Mouse (Mus musculus) erythroblast, adult 5-6 weeks (primary cell): Measurements from ENCODE around the gene Wwox. TPM values are rescaled to one million over a fixed set of nuclear protein-coding genes. Genes with fewer than 3 reads are reported as not detected.

Source experiments
- ATAC-seq: replicated peaks from 2 replicates; pipeline ENCODE4 v1.8.0; 2016; ENCODE audit warnings: moderate number of reproducible peaks, mild to moderate bottlenecking, moderate TSS enrichment, inconsistent platforms; ENCODE audit not compliant: poor library complexity, low FRiP score, severe bottlenecking
- total RNA-seq, 2 experiments: library from RNA; stranded (forward) in 1 of 2; stranded (reverse) in 1 of 2; fragments of 150-400 nt in 1 of 2; fragments of 200-764, 138-1000 nt in 1 of 2; gene quantifications; 2 replicates each; pipeline versions ENCODE4 v1.2.3 to v1.2.4; 2015 to 2017; ENCODE audit warnings: low replicate concordance in 2 of 2

Wwox gene
- total RNA-seq, 2 experiments from 2014 or later = 4.3 to 4.6 TPM

DNA sequence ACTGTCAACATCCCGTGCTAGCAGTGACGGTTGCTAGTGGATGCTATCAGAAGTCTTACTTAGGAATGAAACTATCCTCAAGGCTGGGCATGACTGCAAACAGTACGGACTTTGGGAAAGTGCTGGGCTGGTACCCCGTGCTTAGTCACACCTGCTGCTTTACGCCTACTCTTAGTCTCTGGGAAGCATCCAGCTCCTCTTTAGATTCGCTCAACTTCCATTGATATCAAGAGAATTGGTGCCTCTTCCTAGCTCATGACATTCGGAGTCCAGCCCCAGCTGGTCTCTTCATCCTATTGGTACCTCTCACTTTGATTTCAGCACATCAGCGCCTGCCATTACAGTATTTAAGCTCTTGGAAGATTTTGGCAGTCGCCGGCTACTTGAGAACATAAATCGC, 23.1 kb downstream of the Wwox start:
- no peak for ATAC-seq

DNA sequence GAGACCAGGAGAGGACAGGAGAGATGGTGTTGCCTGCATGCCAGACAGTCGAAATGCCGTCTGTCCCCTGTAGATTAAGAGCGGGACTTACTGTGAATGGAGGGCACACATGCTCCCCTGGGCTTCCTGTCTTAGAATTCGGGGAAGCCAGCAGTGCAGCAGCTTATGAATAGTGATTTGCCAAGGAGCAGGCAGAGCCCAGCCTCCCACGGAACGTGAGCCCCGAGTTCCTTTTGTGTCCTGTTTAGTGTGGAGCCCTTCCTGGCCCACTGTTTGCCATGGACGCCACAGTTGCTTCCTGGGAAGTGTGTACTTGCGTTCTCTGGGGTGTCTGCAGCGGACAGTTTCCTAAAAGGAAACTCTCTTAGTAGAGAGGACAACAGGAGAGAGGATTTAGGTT, 23.9 kb downstream of the Wwox start:
- no peak for ATAC-seq

DNA sequence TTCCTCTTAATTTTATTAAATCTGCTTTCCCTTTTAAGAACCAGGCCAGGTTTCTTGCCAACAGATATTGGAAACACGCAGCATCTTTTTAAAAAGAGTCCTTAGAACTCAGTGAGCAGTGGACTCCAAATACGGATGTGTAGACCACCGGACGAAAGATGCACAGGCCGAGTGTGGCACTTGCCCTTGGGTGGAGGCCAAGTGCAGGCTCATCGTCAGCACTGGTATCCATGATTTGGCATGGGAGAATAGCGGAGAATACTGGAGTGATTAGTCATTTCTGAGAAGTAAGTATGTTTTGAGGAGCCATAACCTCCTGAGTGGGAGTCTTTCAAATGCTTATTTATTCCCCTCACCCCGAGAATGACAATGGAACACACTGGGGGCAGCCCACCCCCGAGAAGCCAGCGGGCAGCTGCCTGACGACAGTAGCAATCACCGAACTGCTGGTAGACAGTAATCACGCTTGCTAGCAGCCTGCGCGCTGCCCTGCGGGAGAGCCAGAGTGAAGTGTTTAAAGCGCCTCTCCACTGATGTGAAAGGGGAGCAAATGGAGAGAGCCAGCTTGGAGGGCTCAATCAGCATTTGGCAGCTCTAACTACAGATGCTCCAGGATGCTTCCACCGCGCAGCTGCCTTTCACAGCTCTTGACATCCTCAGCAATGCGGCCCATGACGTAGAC, 29.2 kb downstream of the Wwox start:
- ATAC-seq = no peak

DNA sequence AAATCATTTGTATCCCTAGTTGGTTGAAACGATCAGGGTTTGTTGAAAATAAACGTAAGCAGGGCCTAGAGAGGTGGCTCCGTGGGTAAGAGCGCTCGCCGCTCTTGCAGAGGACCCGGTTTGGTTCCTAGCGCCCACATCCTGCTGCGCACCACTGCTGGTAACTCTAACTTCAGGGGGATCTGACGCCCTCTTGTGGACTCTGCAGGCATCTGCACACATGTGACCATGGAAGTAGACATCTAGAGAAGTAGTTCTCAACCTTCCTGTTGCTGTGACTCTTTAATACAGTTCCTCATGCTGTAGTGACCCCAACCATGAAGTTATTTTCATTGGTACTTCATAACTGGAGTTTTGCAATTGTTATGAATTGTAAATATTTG, 29.7 kb downstream of the Wwox start:
- no peak for ATAC-seq

DNA sequence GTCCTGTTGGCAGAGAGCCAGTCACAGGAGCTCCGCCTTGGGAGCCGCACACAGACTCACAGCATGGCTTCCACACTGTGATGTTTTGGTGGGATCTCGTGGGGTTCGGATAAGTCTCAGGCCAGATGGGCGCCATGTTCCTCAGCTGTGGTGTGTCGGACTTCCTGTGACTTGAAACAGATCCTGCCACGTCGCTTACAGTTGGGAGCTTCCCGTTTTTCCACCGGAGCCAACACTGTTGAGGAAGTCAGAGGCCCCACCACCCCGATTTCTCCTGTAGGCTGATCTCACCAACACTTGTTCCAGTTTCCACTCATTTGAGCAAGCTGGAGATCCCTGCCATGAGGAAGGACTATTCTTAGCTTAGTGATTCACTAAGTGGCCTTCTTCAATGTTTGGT, 34.1 kb downstream of the Wwox start:
- no peak for ATAC-seq

DNA sequence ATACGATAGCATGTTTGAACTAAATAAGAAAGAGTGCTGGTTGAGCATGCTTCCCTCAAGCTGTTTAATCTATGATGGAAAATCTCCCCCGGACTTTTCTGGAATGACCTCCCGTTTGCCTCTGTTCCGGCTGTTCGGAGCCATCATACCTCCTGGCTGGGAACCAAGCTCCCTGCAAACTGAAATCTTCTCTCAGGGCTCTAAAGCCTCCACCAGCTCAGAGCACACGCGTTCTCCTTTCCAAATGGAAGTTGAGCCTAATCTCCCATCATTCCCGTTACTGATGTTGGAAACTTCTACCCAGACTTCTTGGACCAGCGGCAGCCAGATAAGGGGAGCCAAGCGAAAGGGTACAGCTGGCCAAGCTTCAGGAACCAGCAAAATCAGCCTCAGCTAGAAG, 37.5 kb downstream of the Wwox start:
- ATAC-seq = no peak

DNA sequence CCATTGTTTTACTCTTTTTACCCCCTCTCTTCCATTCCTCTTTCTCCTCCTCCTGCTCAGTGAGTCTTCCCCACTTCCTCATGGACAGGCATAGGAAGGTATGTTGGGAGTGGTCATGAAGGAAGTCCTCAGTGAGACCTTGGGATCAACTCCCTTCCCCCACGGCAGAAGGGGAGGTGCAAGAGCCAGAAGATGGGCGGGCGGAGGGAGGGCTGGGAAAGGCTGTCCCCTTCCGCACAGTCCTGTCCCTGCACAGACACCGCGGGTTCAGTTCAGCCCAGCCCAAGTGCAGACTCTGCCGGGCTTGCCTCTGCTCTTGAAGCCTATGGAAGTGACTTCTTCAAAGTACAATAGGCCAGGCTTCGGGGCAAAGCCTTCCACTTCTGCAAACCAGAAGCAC, 38.3 kb downstream of the Wwox start:
- ATAC-seq = no peak

DNA sequence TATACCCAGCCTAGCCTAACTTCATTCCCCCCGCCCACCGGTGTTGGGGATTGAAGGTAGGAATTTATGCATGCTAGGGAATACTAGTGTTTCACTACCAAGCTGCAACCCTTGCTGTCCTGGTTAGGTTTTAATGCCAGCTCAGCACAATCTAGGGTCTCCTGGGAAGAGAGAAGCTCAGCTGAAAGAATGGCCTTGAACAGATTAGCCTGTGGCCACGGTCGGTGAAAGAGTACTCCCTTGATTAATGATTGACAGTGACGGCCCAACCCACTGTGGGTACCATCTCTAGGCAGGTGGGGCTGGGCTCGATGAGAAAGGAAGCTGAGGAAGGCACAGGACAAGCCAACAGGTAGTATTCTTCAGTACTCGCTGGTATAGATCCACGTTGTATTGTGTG, 40.3 kb downstream of the Wwox start:
- ATAC-seq = no peak

DNA sequence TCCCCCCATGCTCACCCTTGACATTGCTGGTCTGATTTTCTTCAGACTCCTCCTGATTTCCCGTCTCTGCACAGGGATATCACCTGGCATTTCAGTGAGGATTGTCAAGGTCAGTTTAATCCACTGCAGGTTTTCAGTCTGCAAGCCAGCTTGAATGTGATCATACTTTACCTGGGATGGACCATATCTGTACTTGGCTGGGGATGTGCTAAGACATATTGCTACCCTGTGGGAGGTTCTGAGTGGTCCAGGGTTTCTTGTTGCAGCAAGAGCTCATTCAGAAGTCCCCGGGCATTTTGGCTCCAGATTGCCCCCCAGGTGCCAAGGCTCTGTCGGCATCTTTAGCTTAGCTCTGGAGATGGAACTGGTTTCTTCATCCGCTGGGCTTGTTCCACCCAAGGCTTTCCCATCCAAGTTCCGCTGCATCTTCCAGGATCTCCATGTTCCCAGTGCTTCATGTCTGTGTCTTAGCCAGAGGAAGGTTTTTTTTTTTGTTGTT, 52.3 kb downstream of the Wwox start:
- no peak for ATAC-seq

DNA sequence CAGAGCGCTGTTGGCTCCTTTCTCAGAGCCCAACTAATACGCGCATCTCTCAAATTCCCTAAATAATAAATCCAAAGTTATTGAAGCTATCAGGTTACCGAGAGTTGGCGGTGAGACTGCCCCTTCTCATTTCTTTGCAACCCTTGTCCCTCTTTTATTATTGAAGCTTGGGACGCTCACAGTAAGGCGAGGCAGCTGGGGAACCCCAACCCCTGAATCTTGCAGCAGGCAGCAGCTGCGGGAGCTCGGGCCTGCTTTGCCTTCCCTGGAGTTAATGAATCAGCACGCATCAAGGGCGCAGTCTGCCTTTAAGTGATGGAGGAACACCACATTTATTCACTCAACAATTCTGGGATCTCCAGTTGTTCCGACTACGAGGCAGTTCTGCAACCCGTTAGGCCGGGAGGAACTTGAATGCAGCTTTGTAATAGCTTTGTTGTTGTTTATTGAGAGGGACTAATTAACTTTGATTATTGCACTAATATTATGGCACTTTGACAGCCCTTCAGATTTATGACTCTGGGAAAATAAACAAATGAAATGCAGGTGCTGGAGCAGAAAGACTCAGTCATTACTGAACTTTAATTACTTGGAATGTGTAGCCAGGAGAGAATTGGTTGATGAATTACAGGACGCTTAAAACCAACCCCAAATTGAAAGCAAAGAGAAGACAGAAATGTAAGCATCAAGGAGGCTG, 60.1 kb downstream of the Wwox start:
- ATAC-seq = no peak

DNA sequence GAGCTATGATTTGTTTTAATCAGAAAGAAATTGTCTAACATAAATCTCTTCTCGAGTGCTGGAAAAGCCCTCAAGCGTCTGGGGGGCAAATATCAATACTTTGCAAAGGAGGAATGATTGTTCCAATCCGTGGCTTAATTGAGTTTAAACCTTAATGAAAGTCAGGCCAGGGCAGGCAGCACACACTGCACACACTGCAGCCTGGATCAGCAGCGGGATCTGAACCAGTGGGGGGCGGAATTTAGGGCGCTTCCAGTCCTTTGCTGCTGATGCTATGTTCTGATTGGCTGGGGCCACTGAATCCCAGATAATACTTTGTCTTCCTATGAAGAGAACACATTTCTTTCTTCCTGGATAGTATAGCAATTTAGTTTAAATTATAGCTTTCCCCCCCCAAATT, 62.5 kb downstream of the Wwox start:
- no peak for ATAC-seq

DNA sequence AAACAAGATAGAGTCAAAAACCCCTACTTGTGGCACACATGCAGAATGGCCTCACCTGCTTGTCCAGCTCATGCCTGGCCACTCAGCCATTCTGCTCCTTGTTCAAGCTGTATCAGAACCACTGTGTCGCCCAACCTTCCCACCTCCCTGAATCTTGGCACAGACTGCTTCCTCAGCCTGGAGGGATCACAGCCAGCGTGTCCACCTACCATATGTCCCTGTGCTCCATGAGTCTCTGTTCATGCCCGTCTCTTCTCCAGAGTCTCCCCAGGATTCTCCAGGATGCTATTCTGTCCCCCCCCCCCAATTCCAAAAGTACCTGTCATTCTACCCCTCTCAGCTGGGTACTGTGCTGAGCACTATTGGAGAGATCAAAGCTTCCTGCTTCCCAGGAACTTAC, 63.7 kb downstream of the Wwox start:
- ATAC-seq = no peak

DNA sequence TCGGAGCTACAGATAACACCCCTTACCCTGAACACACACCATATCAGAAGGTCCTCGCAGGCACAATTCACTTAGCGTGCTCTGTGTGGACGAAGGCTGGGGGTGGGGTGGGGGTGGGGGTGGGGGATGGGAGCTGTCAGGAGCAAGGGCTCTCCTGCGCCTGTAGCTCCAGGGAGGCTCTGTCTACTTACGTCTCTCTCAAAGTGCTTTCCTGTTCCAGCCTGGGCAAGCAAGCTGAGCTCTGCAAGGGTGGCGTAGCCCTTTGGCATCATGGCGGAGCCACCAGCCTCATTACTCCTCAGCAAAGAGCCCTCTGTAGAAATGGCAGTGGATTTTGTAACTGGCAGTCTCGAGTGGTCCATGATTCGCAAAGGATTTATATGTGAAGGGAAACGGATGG, 65.4 kb downstream of the Wwox start:
- no peak for ATAC-seq

DNA sequence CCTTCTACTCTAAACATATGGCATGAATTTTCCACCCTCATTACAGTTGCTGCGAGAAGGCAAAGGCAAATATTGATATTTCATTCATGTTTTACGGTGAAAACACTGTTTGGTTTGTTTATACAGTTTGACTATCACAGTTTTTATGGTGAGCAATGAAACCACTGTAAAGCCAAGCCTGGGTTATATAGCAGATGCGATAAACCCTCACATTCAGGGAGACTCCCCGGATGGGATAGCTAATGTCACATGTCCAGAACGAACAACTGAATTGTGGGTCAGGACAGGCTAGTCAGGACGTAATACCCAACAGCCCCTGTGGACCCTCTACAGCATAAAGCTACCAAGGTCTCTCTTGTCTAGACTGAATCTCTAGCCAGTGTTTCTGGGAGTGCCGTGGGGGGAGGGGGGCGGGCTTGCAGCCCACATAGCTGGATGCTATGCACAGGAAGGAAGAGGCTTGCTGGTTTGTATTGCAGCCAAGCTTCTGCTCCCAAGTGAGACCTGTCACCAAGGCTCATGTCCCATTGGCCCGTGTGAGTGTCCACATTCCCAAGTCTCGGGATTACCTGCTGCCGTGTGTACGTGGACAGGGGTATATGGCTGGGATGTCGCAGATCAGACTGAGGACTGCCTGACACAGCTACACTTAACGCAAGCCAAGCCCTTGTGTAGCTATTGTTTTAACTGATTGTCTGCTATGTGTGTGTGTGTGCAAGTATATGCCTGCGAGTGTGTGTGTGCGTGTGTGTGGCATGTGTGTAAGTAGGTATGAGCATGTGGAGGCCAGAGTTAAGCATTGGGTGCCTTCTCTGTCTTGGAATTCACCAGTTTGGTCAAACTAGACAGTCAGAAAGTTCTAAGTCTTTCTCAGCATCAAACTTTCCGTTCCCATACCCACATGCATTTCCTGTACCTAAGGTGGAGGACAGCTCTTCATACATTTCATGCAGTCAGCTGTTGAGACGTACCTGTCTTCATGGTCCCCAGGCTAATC, 66.2 kb downstream of the Wwox start:
- ATAC-seq = no peak

DNA sequence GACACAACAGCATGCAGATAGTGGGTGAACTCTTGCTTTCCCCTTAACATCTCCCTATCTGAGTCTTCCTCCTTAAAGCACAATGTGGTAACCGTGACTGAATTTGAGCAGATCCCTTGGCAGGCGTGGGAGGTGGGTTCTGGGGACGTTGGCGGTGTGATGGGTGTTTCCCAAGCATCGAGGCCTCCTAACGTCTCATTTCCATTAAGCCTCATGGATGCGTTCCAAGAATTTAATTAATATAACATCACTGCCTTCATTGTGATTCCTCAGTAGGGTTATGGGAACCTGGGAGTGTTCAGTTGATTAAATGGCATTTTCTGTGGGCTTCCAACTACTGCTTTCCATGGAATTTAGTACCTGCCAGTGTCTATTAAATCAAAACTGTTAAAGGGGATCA, 67.9 kb downstream of the Wwox start:
- no peak for ATAC-seq

DNA sequence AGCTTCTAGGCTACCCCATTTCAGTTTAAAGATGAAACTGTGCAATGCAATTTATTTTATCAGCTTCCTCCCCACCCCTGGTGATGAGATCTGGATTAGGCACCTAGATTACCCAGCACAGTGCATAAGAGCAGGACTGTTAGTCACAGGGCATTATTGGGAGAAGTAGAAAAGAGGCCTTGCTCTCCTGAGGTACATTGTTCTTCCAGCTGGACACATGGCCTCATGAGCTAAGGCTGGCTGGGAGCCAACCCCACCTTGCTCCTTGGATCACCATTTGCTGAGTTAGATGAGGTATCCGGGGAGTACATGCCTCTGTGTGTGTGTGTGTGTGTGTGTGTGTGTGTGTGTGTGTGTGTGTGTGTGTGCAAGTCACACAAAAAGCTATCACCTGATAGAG, 70.8 kb downstream of the Wwox start:
- ATAC-seq = no peak

DNA sequence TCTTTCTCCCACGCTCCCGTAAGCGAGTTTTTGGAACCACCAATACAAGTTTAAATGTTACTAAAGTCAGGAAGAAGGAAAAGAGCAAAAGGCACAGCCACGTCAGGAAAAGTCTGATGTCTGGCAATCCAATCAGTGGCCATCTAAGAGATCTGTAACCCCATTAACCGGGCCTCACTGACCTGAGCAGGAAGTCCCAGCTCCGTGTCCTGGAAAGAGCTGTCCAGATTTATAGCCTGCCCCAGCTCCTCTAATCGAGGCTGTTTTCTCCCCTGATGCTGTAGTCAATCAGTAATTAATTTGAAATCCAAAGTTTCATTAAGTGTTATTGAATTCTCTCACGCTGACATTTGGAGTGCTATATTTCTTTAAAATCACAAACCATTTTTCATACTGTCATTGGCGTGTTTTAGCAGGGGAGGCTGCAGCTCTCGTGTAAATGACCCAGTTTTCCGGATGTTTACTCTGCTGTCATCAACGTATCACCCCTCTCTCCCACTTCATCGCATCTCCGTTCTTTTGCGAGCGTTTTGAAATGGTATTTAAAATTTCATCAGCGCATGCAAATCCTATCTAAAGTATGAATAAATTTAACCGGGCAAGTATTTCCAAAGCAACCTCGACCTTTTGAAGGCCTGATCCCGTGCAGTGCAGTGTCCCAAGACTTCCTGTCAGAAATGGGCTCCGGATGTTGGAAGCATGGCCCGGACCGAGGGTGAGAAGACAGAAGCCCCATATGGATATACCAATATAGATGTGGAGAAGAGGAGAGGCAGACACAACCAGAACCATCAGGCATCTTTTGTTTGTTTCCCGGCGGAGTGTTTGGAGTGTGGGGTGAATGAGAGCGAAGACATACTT, 72.8 kb downstream of the Wwox start:
- ATAC-seq = no peak

DNA sequence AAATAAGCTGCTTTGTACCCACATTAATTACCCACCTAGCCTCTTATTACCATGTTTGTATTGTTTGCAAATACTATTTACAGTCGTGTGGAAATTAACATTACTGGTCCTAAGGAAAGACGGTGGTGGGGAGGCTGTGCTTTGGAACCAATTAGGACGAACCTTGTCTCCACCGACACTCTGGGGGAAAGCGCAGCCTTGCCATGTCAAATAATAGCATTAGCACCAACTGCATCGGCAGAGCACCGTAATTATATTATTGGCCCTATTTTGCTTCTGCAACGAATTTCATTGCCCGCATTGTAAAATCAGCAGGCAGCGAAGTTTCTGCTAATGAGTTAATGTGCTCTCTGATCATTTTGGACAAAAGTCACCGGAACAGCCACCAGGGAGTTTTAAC, 75.2 kb downstream of the Wwox start:
- ATAC-seq = no peak

DNA sequence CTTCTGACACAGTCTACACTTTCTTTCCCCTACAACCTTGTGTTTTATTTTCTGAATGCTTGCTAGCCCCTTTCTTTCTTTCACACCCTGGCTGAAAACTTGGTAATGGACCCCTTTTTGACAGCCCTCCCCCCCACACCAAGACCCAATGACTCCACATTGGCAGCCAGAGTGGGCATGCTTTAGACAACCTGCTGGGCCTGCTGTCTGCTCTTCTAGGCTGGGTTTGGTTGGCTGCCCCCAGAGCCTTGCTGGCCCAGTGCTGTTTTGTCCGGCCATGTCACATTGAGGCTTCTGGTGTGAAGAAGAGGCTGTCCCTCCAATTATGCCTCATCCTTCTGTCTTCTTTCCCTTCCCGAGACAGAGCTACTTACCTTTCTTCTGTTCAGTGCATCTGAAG, 83.6 kb downstream of the Wwox start:
- no peak for ATAC-seq
